Mouse (Mus musculus) limb, embryonic 13.5 days (tissue): ENCODE results near the gene Htr1f. TPM values are rescaled to one million over a fixed set of nuclear protein-coding genes. Genes with fewer than 3 reads are reported as not detected.
A peak's percentile ranks its signal among the peaks of the same experiment; 100 is the strongest.

Experiments
- ATAC-seq: fragments of 200-750 bp; cut with Nextera tagmentation; 2 replicates; pipeline ENCODE4 v1.8.0; 2017; ENCODE audit warnings: low read depth, moderate number of reproducible peaks, moderate TSS enrichment; ENCODE audit not compliant: low FRiP score
- H3K27ac ChIP-seq: fragments of 300-500 bp; sonication (generic); 2 replicates; pipeline ENCODE4 v1.5.1; 2015; ENCODE audit warnings: inconsistent platforms, mild to moderate bottlenecking, moderate library complexity
- H3K27me3 ChIP-seq: fragments of 300-500 bp; sonication (generic); 2 replicates; pipeline ENCODE4 v1.6.1; 2015; ENCODE audit warnings: mild to moderate bottlenecking, inconsistent platforms
- H3K36me3 ChIP-seq: fragments of 300-500 bp; sonication (generic); 2 replicates; pipeline ENCODE4 v1.6.1; 2015; ENCODE audit warnings: inconsistent platforms, mild to moderate bottlenecking, moderate library complexity
- H3K4me1 ChIP-seq: fragments of 300-500 bp; sonication (generic); 2 replicates; pipeline ENCODE4 v1.6.1; 2015; ENCODE audit warnings: inconsistent platforms
- H3K4me2 ChIP-seq: fragments of 300-500 bp; sonication (generic); replicated peaks from 2 replicates; pipeline ENCODE4 v1.6.1; 2015; ENCODE audit warnings: inconsistent platforms, mild to moderate bottlenecking, moderate library complexity
- H3K4me3 ChIP-seq: fragments of 300-500 bp; sonication (generic); 2 replicates; pipeline ENCODE4 v1.5.1; 2015; ENCODE audit warnings: moderate library complexity, mild to moderate bottlenecking, inconsistent platforms
- H3K9ac ChIP-seq: fragments of 300-500 bp; sonication (generic); 2 replicates; pipeline ENCODE4 v1.6.1; 2015; ENCODE audit warnings: mild to moderate bottlenecking, inconsistent platforms
- H3K9me3 ChIP-seq: fragments of 300-500 bp; sonication (generic); 2 replicates; pipeline ENCODE4 v1.6.1; 2016; ENCODE audit warnings: inconsistent platforms
- WGBS: fragments of 180-500 bp; shearing (Covaris S2); methylation state at CpG from one replicate; pipeline ENCODE4 v1.1.7; 2015; 5-methylcytosine and 5-hydroxymethylcytosine counted together
- polyA plus RNA-seq: library from polyadenylated mRNA; unstranded; fragments of >200 nt; fragmentation: Nextera tagmentation; extraction: Ambion mirVana; gene quantifications from 2 replicates; pipeline ENCODE4 v1.2.1, GENCODE M21; 2015

Htr1f gene
- polyA plus RNA-seq, 1 experiment from 2014 or later = 0.22 TPM

- 92% methylated on average over 1 of the region's 1 CpGs for WGBS
- no peak overlapping the region for H3K4me3 ChIP-seq
- H3K36me3 ChIP-seq = no peaks in the 10 kb centered on the region
- no peaks in the 10 kb centered on the region for H3K9me3 ChIP-seq
- no peak overlapping the region for H3K27ac ChIP-seq
- H3K4me1 ChIP-seq = no peaks in the 10 kb centered on the region
- ATAC-seq = no peak
- no peaks in the 10 kb centered on the region for H3K27me3 ChIP-seq
- no peak overlapping the region for H3K4me2 ChIP-seq
- no peak overlapping the region for H3K9ac ChIP-seq
These were observed 170.9 kb downstream of the Htr1f start for GRCm38 (mm10) chr16:64934793-64935192.

- Histone ChIP-seq H3K27ac (no peak overlapping the region), H3K36me3 (no peaks in the 10 kb centered on the region), H3K27me3 (no peaks in the 10 kb centered on the region), H3K9ac (no peak overlapping the region), H3K9me3 (no peaks in the 10 kb centered on the region), H3K4me3 (no peak overlapping the region), H3K4me1 (no peaks in the 10 kb centered on the region), H3K4me2 (no peak overlapping the region)
- WGBS = 66% methylated on average over 1 of the region's 1 CpGs
- no peak for ATAC-seq
These were observed 171.6 kb downstream of the Htr1f start for GRCm38 (mm10) chr16:64934011-64934410.

GRCm38 (mm10) chr16:64923500-64923899 lies 182.2 kb downstream of the Htr1f start:
- no peaks in the 10 kb centered on the region for H3K27me3 ChIP-seq
- H3K4me2 ChIP-seq = no peak overlapping the region
- H3K9ac ChIP-seq = no peak overlapping the region
- WGBS = 51% methylated on average over 9 of the region's 9 CpGs
- H3K4me1 ChIP-seq = no peaks in the 10 kb centered on the region
- H3K4me3 ChIP-seq = no peak overlapping the region
- H3K9me3 ChIP-seq = no peaks in the 10 kb centered on the region
- no peak overlapping the region for H3K27ac ChIP-seq
- H3K36me3 ChIP-seq = no peaks in the 10 kb centered on the region
- no peak for ATAC-seq

- no peak overlapping the region for H3K4me3 ChIP-seq
- no peak for ATAC-seq
- H3K9me3 ChIP-seq = no peaks in the 10 kb centered on the region
- H3K27ac ChIP-seq = no peak overlapping the region
- no peak overlapping the region for H3K4me2 ChIP-seq
- no peaks in the 10 kb centered on the region for H3K4me1 ChIP-seq
- 72% methylated on average over 10 of the region's 10 CpGs for WGBS
- H3K27me3 ChIP-seq = no peaks in the 10 kb centered on the region
- no peak overlapping the region for H3K9ac ChIP-seq
- H3K36me3 ChIP-seq = no peaks in the 10 kb centered on the region
These were observed 196.9 kb downstream of the Htr1f start for GRCm38 (mm10) chr16:64908747-64909146.

- no peaks in the 10 kb centered on the region for H3K27me3 ChIP-seq
- no peak overlapping the region for H3K4me3 ChIP-seq
- ATAC-seq = no peak
- no peak overlapping the region for H3K4me2 ChIP-seq
- H3K9me3 ChIP-seq = no peaks in the 10 kb centered on the region
- H3K27ac ChIP-seq = no peak overlapping the region
- WGBS = 41% methylated on average over 3 of the region's 3 CpGs
- no peak overlapping the region for H3K9ac ChIP-seq
- no peaks in the 10 kb centered on the region for H3K4me1 ChIP-seq
- H3K36me3 ChIP-seq = no peaks in the 10 kb centered on the region
These were observed 198.5 kb downstream of the Htr1f start for GRCm38 (mm10) chr16:64907112-64907511.

GRCm38 (mm10) chr16:64903328-64903727 lies 202.3 kb downstream of the Htr1f start:
- Histone ChIP-seq H3K27me3 (no peaks in the 10 kb centered on the region), H3K4me1 (no peaks in the 10 kb centered on the region), H3K36me3 (no peaks in the 10 kb centered on the region), H3K4me3 (no peak overlapping the region), H3K9ac (no peak overlapping the region), H3K4me2 (no peak overlapping the region), H3K9me3 (no peaks in the 10 kb centered on the region), H3K27ac (no peak overlapping the region)
- 46% methylated on average over 2 of the region's 2 CpGs for WGBS
- no peak for ATAC-seq

- Histone ChIP-seq H3K27me3 (no peaks in the 10 kb centered on the region), H3K4me3 (no peak overlapping the region), H3K9ac (no peak overlapping the region), H3K27ac (no peak overlapping the region), H3K4me1 (no peaks in the 10 kb centered on the region), H3K4me2 (no peak overlapping the region), H3K36me3 (no peaks in the 10 kb centered on the region), H3K9me3 (no peaks in the 10 kb centered on the region)
- WGBS = 71% methylated on average over 2 of the region's 2 CpGs
- no peak for ATAC-seq
These were observed 206.6 kb downstream of the Htr1f start for GRCm38 (mm10) chr16:64899084-64899483.

GRCm38 (mm10) chr16:64889496-64889895 lies 216.2 kb downstream of the Htr1f start:
- Histone ChIP-seq H3K27ac (no peak overlapping the region), H3K36me3 (no peaks in the 10 kb centered on the region), H3K27me3 (no peaks in the 10 kb centered on the region), H3K9ac (no peak overlapping the region), H3K4me3 (no peak overlapping the region), H3K4me1 (peaks cover 2% of the 10 kb centered on the region), H3K9me3 (peaks cover 5% of the 10 kb centered on the region; the same call in 1 of the 2 replicates), H3K4me2 (no peak overlapping the region)
- ATAC-seq = no peak
- WGBS = 89% methylated on average over 3 of the region's 3 CpGs

GRCm38 (mm10) chr16:64885547-64885946 lies 220.1 kb downstream of the Htr1f start:
- Histone ChIP-seq H3K4me1 (peaks cover 7% of the 10 kb centered on the region), H3K27me3 (no peaks in the 10 kb centered on the region), H3K4me2 (no peak overlapping the region), H3K27ac (no peak overlapping the region), H3K9me3 (peaks cover 5% of the 10 kb centered on the region; the same call in 1 of the 2 replicates), H3K9ac (no peak overlapping the region), H3K4me3 (no peak overlapping the region), H3K36me3 (no peaks in the 10 kb centered on the region)
- ATAC-seq = no peak
- WGBS = 47% methylated on average over 4 of the region's 4 CpGs

GRCm38 (mm10) chr16:64885142-64885541 lies 220.5 kb downstream of the Htr1f start:
- H3K4me2 ChIP-seq = no peak overlapping the region
- no peak for ATAC-seq
- WGBS = 29% methylated on average over 3 of the region's 3 CpGs
- peaks cover 5% of the 10 kb centered on the region; the same call in 1 of the 2 replicates for H3K9me3 ChIP-seq
- H3K4me3 ChIP-seq = no peak overlapping the region
- H3K36me3 ChIP-seq = no peaks in the 10 kb centered on the region
- peaks cover 7% of the 10 kb centered on the region for H3K4me1 ChIP-seq
- H3K27ac ChIP-seq = no peak overlapping the region
- no peaks in the 10 kb centered on the region for H3K27me3 ChIP-seq
- no peak overlapping the region for H3K9ac ChIP-seq

GRCm38 (mm10) chr16:64884420-64884838 lies 221.2 kb downstream of the Htr1f start:
- Histone ChIP-seq H3K36me3 (no peaks in the 10 kb centered on the region), H3K27me3 (no peaks in the 10 kb centered on the region), H3K9me3 (peaks cover 5% of the 10 kb centered on the region; the same call in 1 of the 2 replicates), H3K27ac (no peak overlapping the region), H3K4me3 (no peak overlapping the region), H3K4me1 (peaks cover 7% of the 10 kb centered on the region), H3K9ac (no peak overlapping the region), H3K4me2 (no peak overlapping the region)
- peak; percentile 36; the same call in 1 of the 2 replicates for ATAC-seq
- WGBS = 6% methylated on average over 3 of the region's 3 CpGs

GRCm38 (mm10) chr16:64883896-64884295 lies 221.8 kb downstream of the Htr1f start:
- Histone ChIP-seq H3K4me2 (no peak overlapping the region), H3K9me3 (peaks cover 3% of the 10 kb centered on the region; the same call in 1 of the 2 replicates), H3K27ac (no peak overlapping the region), H3K36me3 (no peaks in the 10 kb centered on the region), H3K4me1 (peaks cover 7% of the 10 kb centered on the region), H3K27me3 (no peaks in the 10 kb centered on the region), H3K9ac (no peak overlapping the region), H3K4me3 (no peak overlapping the region)
- no peak for ATAC-seq
- WGBS = 52% methylated on average over 5 of the region's 5 CpGs

GRCm38 (mm10) chr16:64881442-64881841 lies 224.2 kb downstream of the Htr1f start:
- Histone ChIP-seq H3K4me2 (no peak overlapping the region), H3K9me3 (no peaks in the 10 kb centered on the region), H3K4me1 (peaks cover 7% of the 10 kb centered on the region), H3K36me3 (no peaks in the 10 kb centered on the region), H3K27me3 (no peaks in the 10 kb centered on the region), H3K9ac (no peak overlapping the region), H3K4me3 (no peak overlapping the region), H3K27ac (no peak overlapping the region)
- WGBS = 76% methylated on average over 2 of the region's 2 CpGs
- no peak for ATAC-seq
